Mouse (Mus musculus): ENCODE measurements around the gene Zfp740. TPM values are rescaled to one million over a fixed set of nuclear protein-coding genes. Genes with fewer than 3 reads are reported as not detected.

Gene Zfp740
- polyA plus RNA-seq, 1 experiment from 2014 or later: 11.6 TPM

GRCm38 (mm10) chr15:102243229-102244190, 40.5 kb downstream of the Zfp740 start:
- TF ChIP-seq EP300 (IDR thresholded peaks at IDR 0.05; ENCODE audit: low read depth) (peak; percentile 23; the same call in 1 of the 2 replicates), CTCF (IDR thresholded peaks at IDR 0.05; ENCODE audit: low read depth) (no peak)
- Histone ChIP-seq H3K4me3 (ENCODE audit: low read depth, low read length) (peak overlapping the region; percentile 35), H3K9me3 (ENCODE audit: low read length) (no peaks in the 10 kb centered on the region), H3K36me3 (replicated peaks; ENCODE audit: insufficient read depth, low read length) (no peaks in the 10 kb centered on the region), H3K27ac (ENCODE audit: low read depth) (peak overlapping the region; percentile 72), H3K4me1 (ENCODE audit: insufficient read depth) (peaks cover 30% of the 10 kb centered on the region), H3K27me3 (ENCODE audit: insufficient read depth, low read length) (peaks cover 40% of the 10 kb centered on the region), H3K9ac (replicated peaks) (peak overlapping the region; percentile 16), H3K4me2 (ENCODE audit: low read depth, low read length) (peak overlapping the region; percentile 96)
- DNase-seq: peak; percentile 82
- peak; percentile 35 for ATAC-seq
- WGBS (ENCODE audit: insufficient replicate concordance): 12% methylated on average over 22 of the region's 22 CpGs

GRCm38 (mm10) chr15:102244306-102245191, 41.5 kb downstream of the Zfp740 start:
- Histone ChIP-seq H3K4me3 (ENCODE audit: low read depth, low read length) (peak overlapping the region; percentile 63), H3K27ac (ENCODE audit: low read depth) (peak overlapping the region; percentile 72), H3K4me1 (ENCODE audit: insufficient read depth) (peaks cover 34% of the 10 kb centered on the region), H3K27me3 (ENCODE audit: insufficient read depth, low read length) (peaks cover 50% of the 10 kb centered on the region), H3K4me2 (ENCODE audit: low read depth, low read length) (peak overlapping the region; percentile 96), H3K9me3 (ENCODE audit: low read length) (no peaks in the 10 kb centered on the region), H3K9ac (replicated peaks) (peak overlapping the region; percentile 16), H3K36me3 (replicated peaks; ENCODE audit: insufficient read depth, low read length) (no peaks in the 10 kb centered on the region)
- no peak for ATAC-seq
- TF ChIP-seq CTCF (IDR thresholded peaks at IDR 0.05; ENCODE audit: low read depth) (no peak), EP300 (IDR thresholded peaks at IDR 0.05; ENCODE audit: low read depth) (no peak)
- 34% methylated on average over 19 of the region's 19 CpGs for WGBS (ENCODE audit: insufficient replicate concordance)
- no peak for DNase-seq

GRCm38 (mm10) chr15:102245461-102245881, 42.4 kb downstream of the Zfp740 start:
- Histone ChIP-seq H3K36me3 (replicated peaks; ENCODE audit: insufficient read depth, low read length) (no peaks in the 10 kb centered on the region), H3K9me3 (ENCODE audit: low read length) (no peaks in the 10 kb centered on the region), H3K4me2 (ENCODE audit: low read depth, low read length) (peak overlapping the region; percentile 96), H3K27ac (ENCODE audit: low read depth) (peak overlapping the region; percentile 88), H3K4me3 (ENCODE audit: low read depth, low read length) (peak overlapping the region; percentile 63), H3K4me1 (ENCODE audit: insufficient read depth) (peaks cover 34% of the 10 kb centered on the region), H3K27me3 (ENCODE audit: insufficient read depth, low read length) (peaks cover 55% of the 10 kb centered on the region), H3K9ac (replicated peaks) (peak overlapping the region; percentile 53)
- 16% methylated on average over 14 of the region's 14 CpGs for WGBS (ENCODE audit: insufficient replicate concordance)
- no peak for ATAC-seq
- TF ChIP-seq CTCF (IDR thresholded peaks at IDR 0.05; ENCODE audit: low read depth): no peak
- no peak for TF ChIP-seq EP300 (IDR thresholded peaks at IDR 0.05; ENCODE audit: low read depth)
- DNase-seq: no peak

GRCm38 (mm10) chr15:102245891-102246741, 43.1 kb downstream of the Zfp740 start:
- H3K9ac ChIP-seq (replicated peaks): peak overlapping the region; percentile 53
- H3K36me3 ChIP-seq (replicated peaks; ENCODE audit: insufficient read depth, low read length): no peaks in the 10 kb centered on the region
- H3K27ac ChIP-seq (ENCODE audit: low read depth): peak overlapping the region; percentile 88
- peak overlapping the region; percentile 96 for H3K4me2 ChIP-seq (ENCODE audit: low read depth, low read length)
- ATAC-seq (peak; percentile 33; the same call in 1 of the 2 replicates), DNase-seq (peak; percentile 64)
- TF ChIP-seq EP300 (IDR thresholded peaks at IDR 0.05; ENCODE audit: low read depth) (no peak), CTCF (IDR thresholded peaks at IDR 0.05; ENCODE audit: low read depth) (no peak)
- H3K4me1 ChIP-seq (ENCODE audit: insufficient read depth): peaks cover 34% of the 10 kb centered on the region
- H3K9me3 ChIP-seq (ENCODE audit: low read length): no peaks in the 10 kb centered on the region
- peaks cover 59% of the 10 kb centered on the region for H3K27me3 ChIP-seq (ENCODE audit: insufficient read depth, low read length)
- H3K4me3 ChIP-seq (ENCODE audit: low read depth, low read length): peak overlapping the region; percentile 63
- under 1% methylated on average over 39 of the region's 44 CpGs for WGBS (ENCODE audit: insufficient replicate concordance)

GRCm38 (mm10) chr15:102246866-102247251, 43.8 kb downstream of the Zfp740 start:
- Histone ChIP-seq H3K9ac (replicated peaks) (no peak overlapping the region; the same call in 1 of the 2 replicates), H3K4me1 (ENCODE audit: insufficient read depth) (peaks cover 34% of the 10 kb centered on the region), H3K27ac (ENCODE audit: low read depth) (peak overlapping the region; percentile 88), H3K4me3 (ENCODE audit: low read depth, low read length) (peak overlapping the region; percentile 63), H3K9me3 (ENCODE audit: low read length) (no peaks in the 10 kb centered on the region), H3K36me3 (replicated peaks; ENCODE audit: insufficient read depth, low read length) (no peaks in the 10 kb centered on the region), H3K27me3 (ENCODE audit: insufficient read depth, low read length) (peaks cover 59% of the 10 kb centered on the region), H3K4me2 (ENCODE audit: low read depth, low read length) (peak overlapping the region; percentile 96)
- DNase-seq (peak; percentile 82), ATAC-seq (peak; percentile 64)
- TF ChIP-seq EP300 (IDR thresholded peaks at IDR 0.05; ENCODE audit: low read depth): no peak
- no peak for TF ChIP-seq CTCF (IDR thresholded peaks at IDR 0.05; ENCODE audit: low read depth)
- under 1% methylated on average over 28 of the region's 35 CpGs for WGBS (ENCODE audit: insufficient replicate concordance)

All from liver, postnatal 0 days (tissue).